Mouse (Mus musculus) ES-Bruce4 (cell line): Measurements from ENCODE around the gene Tcf7l2. TPM values are rescaled to one million over a fixed set of nuclear protein-coding genes. Genes with fewer than 3 reads are reported as not detected.

Experiments
- H3K27ac ChIP-seq: 2 replicates; pipeline ENCODE4 v1.5.1; 2012; ENCODE audit warnings: low read length, inconsistent platforms; ENCODE audit not compliant: insufficient read depth
- H3K27me3 ChIP-seq: 2 replicates; pipeline ENCODE4 v1.6.1; 2012; ENCODE audit warnings: mild to moderate bottlenecking, low read length, inconsistent platforms; ENCODE audit not compliant: control insufficient read depth, poor library complexity, insufficient read depth, severe bottlenecking
- H3K36me3 ChIP-seq: 2 replicates; pipeline ENCODE4 v1.6.1; 2012; ENCODE audit warnings: inconsistent platforms, mild to moderate bottlenecking, low read length, moderate library complexity; ENCODE audit not compliant: control insufficient read depth, poor library complexity, insufficient read depth, severe bottlenecking
- H3K4me1 ChIP-seq: one replicate; pipeline ENCODE4 v1.8.1; 2011; ENCODE audit warnings: low read length; ENCODE audit not compliant: control insufficient read depth, insufficient read depth
- H3K4me3 ChIP-seq: 2 replicates; pipeline ENCODE4 v1.5.1; 2011; ENCODE audit warnings: low read depth, mild to moderate bottlenecking, low read length
- H3K9ac ChIP-seq: 2 replicates; pipeline ENCODE4 v1.6.1; 2012; ENCODE audit warnings: low read depth, mild to moderate bottlenecking, inconsistent platforms; ENCODE audit not compliant: poor library complexity, severe bottlenecking
- H3K9me3 ChIP-seq: replicated peaks from 2 replicates; pipeline ENCODE4 v1.6.1; 2012; ENCODE audit warnings: mild to moderate bottlenecking, low read length, inconsistent platforms; ENCODE audit not compliant: control insufficient read depth, poor library complexity, insufficient read depth, severe bottlenecking
- CTCF ChIP-seq: IDR thresholded peaks from one replicate; pipeline ENCODE4 v1.8.1; 2011; ENCODE audit warnings: low read depth, low read length
- EP300 ChIP-seq: IDR thresholded peaks from 2 replicates; pipeline ENCODE4 v1.6.1; 2011; ENCODE audit warnings: low read depth, low read length; ENCODE audit not compliant: insufficient read depth
- POLR2A ChIP-seq: IDR thresholded peaks from one replicate; pipeline ENCODE4 v1.8.1; 2011; ENCODE audit warnings: low read length; ENCODE audit not compliant: insufficient read depth
- polyA plus RNA-seq: library from polyadenylated mRNA; stranded (reverse); fragments of >200 nt; gene quantifications from 2 replicates; pipeline ENCODE4 v1.2.4, GENCODE M21; 2011; ENCODE audit warnings: low read depth; ENCODE audit not compliant: missing spikeins, insufficient read depth, insufficient read length

The Tcf7l2 gene
- polyA plus RNA-seq, 1 experiment: 23.8 TPM

- Histone ChIP-seq H3K9ac (peak overlapping the region; percentile 99), H3K4me3 (peak overlapping the region; percentile 94), H3K27ac (peak overlapping the region; percentile 87), H3K27me3 (no peaks in the 10 kb centered on the region), H3K4me1 (peaks cover 4% of the 10 kb centered on the region), H3K36me3 (no peaks in the 10 kb centered on the region; the same call in 1 of the 2 replicates), H3K9me3 (no peaks in the 10 kb centered on the region)
- TF ChIP-seq POLR2A (no peak), EP300 (no peak), CTCF (no peak)
These were observed 2.2 kb downstream of the Tcf7l2 start for GRCm38 (mm10) chr19:55743557-55744441.

GRCm38 (mm10) chr19:55744576-55745191 lies 3.1 kb downstream of the Tcf7l2 start:
- H3K4me1 ChIP-seq: peaks cover 6% of the 10 kb centered on the region

GRCm38 (mm10) chr19:55745192-55745578 lies 3.6 kb downstream of the Tcf7l2 start:
- Histone ChIP-seq H3K27me3 (no peaks in the 10 kb centered on the region), H3K9ac (peak overlapping the region; percentile 99), H3K36me3 (no peaks in the 10 kb centered on the region; the same call in 1 of the 2 replicates), H3K27ac (no peak overlapping the region), H3K9me3 (no peaks in the 10 kb centered on the region; the same call in 1 of the 2 replicates), H3K4me1 (peaks cover 6% of the 10 kb centered on the region), H3K4me3 (no peak overlapping the region)
- TF ChIP-seq POLR2A (no peak), EP300 (no peak), CTCF (no peak)

More at GRCm38 (mm10) chr19:55744576-55745191, 3.1 kb downstream of the Tcf7l2 start:
- Histone ChIP-seq H3K27me3 (no peaks in the 10 kb centered on the region), H3K36me3 (no peaks in the 10 kb centered on the region; the same call in 1 of the 2 replicates), H3K27ac (no peak overlapping the region), H3K9me3 (no peaks in the 10 kb centered on the region), H3K4me3 (peak overlapping the region; percentile 30), H3K9ac (peak overlapping the region; percentile 99)
- no peak for TF ChIP-seq EP300
- TF ChIP-seq CTCF: no peak
- no peak for TF ChIP-seq POLR2A

- no peak for TF ChIP-seq CTCF
- TF ChIP-seq EP300: no peak
- no peak for TF ChIP-seq POLR2A
- Histone ChIP-seq H3K9me3 (no peaks in the 10 kb centered on the region; the same call in 1 of the 2 replicates), H3K9ac (no peak overlapping the region), H3K36me3 (no peaks in the 10 kb centered on the region; the same call in 1 of the 2 replicates), H3K27ac (no peak overlapping the region), H3K4me1 (peaks cover 6% of the 10 kb centered on the region), H3K4me3 (no peak overlapping the region), H3K27me3 (no peaks in the 10 kb centered on the region)
These were observed 4.6 kb downstream of the Tcf7l2 start for GRCm38 (mm10) chr19:55746241-55746640.

- H3K9ac ChIP-seq: no peak overlapping the region
- no peak overlapping the region for H3K4me3 ChIP-seq
- H3K27ac ChIP-seq: no peak overlapping the region
- no peaks in the 10 kb centered on the region; the same call in 1 of the 2 replicates for H3K9me3 ChIP-seq
- TF ChIP-seq CTCF (no peak), EP300 (no peak), POLR2A (no peak)
- no peaks in the 10 kb centered on the region for H3K27me3 ChIP-seq
- H3K4me1 ChIP-seq: peaks cover 6% of the 10 kb centered on the region
- no peaks in the 10 kb centered on the region; the same call in 1 of the 2 replicates for H3K36me3 ChIP-seq
These were observed 5.8 kb downstream of the Tcf7l2 start for GRCm38 (mm10) chr19:55747237-55747925.
